Mouse (Mus musculus) left cerebral cortex, postnatal 4 days (tissue): ENCODE measurements at regions not wholly inside any gene's neighbourhood (a gene's known extent, or its start where the extent isn't known, plus 50 kb on each side); places are given as distances from the start of the nearest gene placed in this dataset.

Source experiments
- DNase-seq: peaks from one replicate; pipeline ENCODE4 v3.0.0-alpha.2; 2022
- intact Hi-C: fragments of 180-260 bp; cut with DNase I; formaldehyde crosslinking; loops from one replicate; pipeline ENCODE4 v1.15.1; 2025

DNA sequence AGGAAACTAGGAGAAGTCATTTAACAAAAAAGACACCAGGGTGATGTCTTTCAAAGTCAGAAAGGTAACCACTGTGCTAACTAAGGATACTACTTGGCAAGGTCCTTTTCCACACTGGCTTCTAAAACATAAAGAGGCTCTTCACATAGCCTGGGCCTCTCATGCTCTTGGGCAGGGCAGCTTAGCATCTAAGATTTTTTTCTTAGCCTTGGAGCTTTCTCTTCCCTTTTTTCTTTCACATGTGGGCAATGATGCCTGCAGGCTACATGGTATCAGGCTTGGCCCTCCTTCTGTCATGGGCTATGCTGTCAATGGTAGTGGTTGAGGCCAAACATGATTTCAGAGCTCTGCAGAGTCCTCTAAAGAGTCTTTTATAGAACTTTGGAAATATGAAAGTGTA is 60.6 kb downstream of the Serpinb6d start:
- no peak for DNase-seq
- intact Hi-C loops, result no loop called here

DNA sequence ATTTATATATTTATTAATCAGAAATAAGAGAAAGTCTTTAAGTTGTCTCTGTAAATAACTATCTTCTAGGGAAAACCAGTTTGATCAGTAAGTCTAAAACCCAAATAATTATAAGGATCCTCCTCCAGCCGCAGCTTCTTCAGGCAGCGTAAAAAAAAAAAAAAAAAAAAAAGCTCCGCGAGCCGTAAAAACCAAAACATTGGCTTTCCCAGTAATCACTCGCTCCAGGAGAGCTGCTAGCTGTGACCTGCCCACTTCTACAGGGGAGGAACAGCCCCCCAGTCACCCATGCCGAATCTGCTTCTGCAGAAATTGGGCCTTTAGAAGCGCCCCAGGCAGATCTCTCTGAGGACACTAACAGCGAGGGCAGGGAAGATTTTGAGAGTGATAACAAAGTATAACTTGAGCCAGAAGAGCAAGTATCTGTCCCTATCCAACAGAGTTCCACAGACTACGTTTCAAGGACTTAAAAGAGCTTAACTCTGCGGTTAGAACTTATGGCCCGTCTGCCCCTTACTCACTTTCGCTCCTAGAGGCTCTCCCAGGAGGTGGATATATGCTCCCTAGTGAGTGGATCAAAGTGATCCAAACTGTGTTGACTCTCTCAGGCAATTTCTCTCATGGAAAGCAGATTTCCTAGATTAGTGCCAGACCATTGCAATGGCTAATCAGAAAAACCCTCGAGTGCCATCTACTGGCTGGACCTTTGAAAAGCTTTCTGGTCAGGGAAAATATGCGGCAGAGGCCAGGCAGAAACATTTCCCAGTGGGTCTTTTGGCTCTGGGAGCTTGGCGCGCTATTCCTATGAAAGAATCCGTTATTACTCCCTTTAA is 80.7 kb downstream of the Serpinb6e start:
- intact Hi-C loops, result loop anchor here (5.0 kb wide), 1 partner anchor 860 kb away; no protein-coding TSS in a partner anchor
- peak; percentile 73 for DNase-seq

DNA sequence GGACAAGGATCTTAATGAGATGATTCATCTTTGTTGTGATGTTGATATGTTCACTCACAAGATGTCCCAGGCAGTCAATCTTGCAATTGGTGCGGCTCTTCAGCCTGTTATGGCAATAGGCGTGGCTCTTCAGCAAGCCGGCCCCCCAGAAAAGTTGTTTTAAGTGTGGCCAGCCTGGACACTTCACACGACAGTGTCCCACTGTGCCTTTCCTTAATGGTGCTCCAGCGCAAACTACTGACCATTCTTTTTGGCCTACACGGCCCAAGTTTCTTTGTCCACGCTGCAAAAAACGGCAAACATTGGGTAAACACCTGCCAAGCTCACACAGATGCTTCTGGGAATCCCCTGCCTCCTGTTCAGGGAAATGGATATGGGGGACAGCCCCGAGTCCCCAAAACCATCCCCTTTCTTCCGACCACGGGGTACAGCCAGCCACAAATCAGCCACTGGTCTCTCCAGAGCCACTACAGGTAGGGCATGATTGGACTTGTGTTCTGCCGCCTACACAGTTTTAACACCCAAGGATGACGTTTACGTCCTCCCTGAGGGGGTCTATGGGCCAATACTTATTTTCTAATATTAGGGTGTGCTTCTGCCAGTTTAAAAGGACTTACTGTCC is 79.8 kb downstream of the Serpinb6e start:
- DNase-seq, result no peak
- intact Hi-C loops, result loop anchor here (5.0 kb wide), 1 partner anchor 861 kb away; no protein-coding TSS in a partner anchor
